Comparison of ENCODE assay signal across 8 mouse cellular contexts in genomic region chr6:38549840-38550239, GRCm38 (mm10). TPM values are rescaled to one million over a fixed set of nuclear protein-coding genes. Genes with fewer than 3 reads are reported as not detected.
DNase-seq lines count a peak whose midpoint lies in the region; ATAC-seq and TF ChIP-seq lines count a peak whose summit lies in the region.
"Not testable (repeated sequence)": the region's sequence is repeated elsewhere in the genome, so short reads cannot be mapped to it uniquely, and the experiment has no call there.

No protein-coding gene starts in this region.

- 89% methylated on average over 6 of the region's 6 CpGs for WGBS in forebrain, embryonic 10.5 days
- WGBS in heart, embryonic 12.5 days = 81% methylated on average over 6 of the region's 6 CpGs
- WGBS in hindbrain, postnatal 0 days = 77% methylated on average over 6 of the region's 6 CpGs
- 83% methylated on average over 6 of the region's 6 CpGs for WGBS in limb, embryonic 11.5 days
- WGBS in lung, adult 2 months = 70% methylated on average over 6 of the region's 6 CpGs
- WGBS in midbrain, embryonic 16.5 days = 80% methylated on average over 6 of the region's 6 CpGs

- H3K27ac ChIP-seq in brown adipose tissue, adult 24 weeks (replicated peaks; ENCODE audit: low read depth, low read length) = peak overlapping the region; percentile 98; the same call in 1 of the 2 replicates
- H3K27ac ChIP-seq in forebrain, embryonic 10.5 days = peak overlapping the region; percentile 99
- H3K27ac ChIP-seq in heart, embryonic 12.5 days (ENCODE audit: poor library complexity, severe bottlenecking) = peak overlapping the region; percentile 100
- peak overlapping the region; percentile 99; the same call in 1 of the 2 replicates for H3K27ac ChIP-seq in hindbrain, postnatal 0 days
- not testable (repeated sequence) for H3K27ac ChIP-seq in limb, embryonic 11.5 days (replicated peaks; ENCODE audit: low read depth, low read length)
- peak overlapping the region; percentile 99; the same call in 1 of the 2 replicates for H3K27ac ChIP-seq in midbrain, embryonic 16.5 days (ENCODE audit: low read length)
- peak overlapping the region; percentile 77 for H3K27ac ChIP-seq in testis, adult 2 months (ENCODE audit: control insufficient read depth, insufficient read depth, low read depth, low read length)

- H3K9ac ChIP-seq in heart, embryonic 12.5 days = peak overlapping the region; percentile 62
- H3K9ac ChIP-seq in hindbrain, postnatal 0 days (replicated peaks; ENCODE audit: low read length); limb, embryonic 11.5 days (ENCODE audit: low read length): not testable (repeated sequence)
- H3K9ac ChIP-seq in midbrain, embryonic 16.5 days (ENCODE audit: low read depth, low read length) = peak overlapping the region; percentile 86; the same call in 1 of the 2 replicates

- peak overlapping the region; percentile 13; the same call in 1 of the 2 replicates for H3K4me3 ChIP-seq in brown adipose tissue, adult 24 weeks (ENCODE audit: insufficient read depth, low read depth, low read length)
- H3K4me3 ChIP-seq in forebrain, embryonic 10.5 days = peak overlapping the region; percentile 88
- H3K4me3 ChIP-seq in heart, embryonic 12.5 days = peak overlapping the region; percentile 76; the same call in 1 of the 2 replicates
- peak overlapping the region; percentile 74; the same call in 1 of the 2 replicates for H3K4me3 ChIP-seq in hindbrain, postnatal 0 days (ENCODE audit: low read length)
- 0 out of 2 replicates have a peak overlapping the region, but pooled peaks have one; percentile 70 for H3K4me3 ChIP-seq in limb, embryonic 11.5 days (ENCODE audit: low read depth, low read length)
- H3K4me3 ChIP-seq in lung, adult 2 months (replicated peaks; ENCODE audit: extremely low read depth, low read depth, low read length) = peak overlapping the region; percentile 31
- H3K4me3 ChIP-seq in midbrain, embryonic 16.5 days (ENCODE audit: low read depth, low read length) = not testable (repeated sequence)
- H3K4me3 ChIP-seq in testis, adult 2 months (ENCODE audit: control insufficient read depth, low read depth, low read length) = peak overlapping the region; percentile 63

- H3K36me3 ChIP-seq in forebrain, embryonic 10.5 days (replicated peaks); heart, embryonic 12.5 days; hindbrain, postnatal 0 days (ENCODE audit: insufficient read depth, low read length); limb, embryonic 11.5 days (ENCODE audit: control insufficient read depth, insufficient read depth, low read length); midbrain, embryonic 16.5 days (ENCODE audit: control insufficient read depth, insufficient read depth, low read length); testis, adult 2 months (ENCODE audit: control insufficient read depth, insufficient read depth, low read length): not testable (repeated sequence)

- peak overlapping the region; percentile 54 for H3K4me2 ChIP-seq in heart, embryonic 12.5 days
- peak overlapping the region; percentile 62 for H3K4me2 ChIP-seq in hindbrain, postnatal 0 days (ENCODE audit: low read depth, low read length)
- peak overlapping the region; percentile 61 for H3K4me2 ChIP-seq in limb, embryonic 11.5 days (ENCODE audit: low read depth, severe bottlenecking)
- peak overlapping the region; percentile 79 for H3K4me2 ChIP-seq in midbrain, embryonic 16.5 days (ENCODE audit: low read length)

- not testable (repeated sequence) for DNase-seq in forebrain, embryonic 10.5 days (ENCODE audit: extremely low spot score, low spot score); hindbrain, postnatal 0 days (ENCODE audit: low spot score); limb, embryonic 11.5 days (ENCODE audit: low spot score); lung, adult 2 months

- not testable (repeated sequence) for TF ChIP-seq POLR2A in lung, adult 2 months (IDR thresholded peaks at IDR 0.05; ENCODE audit: borderline replicate concordance, extremely low read depth, low read depth, low read length); testis, adult 2 months (IDR thresholded peaks at IDR 0.05; ENCODE audit: control insufficient read depth, low read depth, low read length)

- not testable (repeated sequence) for ATAC-seq in heart, embryonic 12.5 days (ENCODE audit: insufficient number of reproducible peaks, low FRiP score); hindbrain, postnatal 0 days; limb, embryonic 11.5 days (ENCODE audit: insufficient number of reproducible peaks, low FRiP score, low TSS enrichment, low read depth); midbrain, embryonic 16.5 days

- H3K4me1 ChIP-seq in brown adipose tissue, adult 24 weeks (ENCODE audit: control insufficient read depth, insufficient read depth, insufficient read length, low read length); hindbrain, postnatal 0 days (ENCODE audit: insufficient read depth, low read length); limb, embryonic 11.5 days (ENCODE audit: control insufficient read depth, insufficient read depth, low read length); lung, adult 2 months (ENCODE audit: control insufficient read depth, insufficient read depth, low read length); testis, adult 2 months (ENCODE audit: control insufficient read depth, insufficient read depth, low read length): not testable (repeated sequence)
- peaks cover 28% of the 10 kb centered on the region for H3K4me1 ChIP-seq in forebrain, embryonic 10.5 days
- H3K4me1 ChIP-seq in heart, embryonic 12.5 days (replicated peaks) = peaks cover 22% of the 10 kb centered on the region
- H3K4me1 ChIP-seq in midbrain, embryonic 16.5 days (ENCODE audit: control insufficient read depth, insufficient read depth, low read length) = peaks cover 18% of the 10 kb centered on the region

- not testable (repeated sequence) for H3K27me3 ChIP-seq in forebrain, embryonic 10.5 days (ENCODE audit: poor library complexity, severe bottlenecking); heart, embryonic 12.5 days (replicated peaks); hindbrain, postnatal 0 days (ENCODE audit: insufficient read depth, low read length); limb, embryonic 11.5 days (ENCODE audit: control insufficient read depth, insufficient read depth, low read length); midbrain, embryonic 16.5 days (ENCODE audit: control insufficient read depth, insufficient read depth, low read depth, low read length); testis, adult 2 months (ENCODE audit: control insufficient read depth, insufficient read depth, low read length)

- TF ChIP-seq CTCF in hindbrain, postnatal 0 days (IDR thresholded peaks at IDR 0.05; ENCODE audit: low read depth); lung, adult 2 months (IDR thresholded peaks at IDR 0.05; ENCODE audit: insufficient read depth, low read length); testis, adult 2 months (IDR thresholded peaks at IDR 0.05; ENCODE audit: control insufficient read depth, insufficient read depth, insufficient replicate concordance, low read depth, low read length): not testable (repeated sequence)

- H3K9me3 ChIP-seq in forebrain, embryonic 10.5 days; heart, embryonic 12.5 days (replicated peaks); hindbrain, postnatal 0 days (ENCODE audit: low read length); limb, embryonic 11.5 days (ENCODE audit: control insufficient read depth, low read length); midbrain, embryonic 16.5 days (replicated peaks; ENCODE audit: control insufficient read depth, low read length, poor library complexity, severe bottlenecking): not testable (repeated sequence)

RNA-seq across cellular contexts. Expression of gene Luc7l2, which starts 1.3 kb away (rescaled TPM):
- polyA plus RNA-seq in brown adipose tissue, adult 24 weeks (2012; ENCODE audit: insufficient read depth, insufficient read length, missing spikeins) = 68.4 and 83.5 TPM in 2 replicates
- 34.7 and 36.8 TPM in 2 replicates for polyA plus RNA-seq in forebrain, embryonic 10.5 days (2016; fragmentation: Nextera tagmentation; extraction: Ambion mirVana)
- polyA plus RNA-seq in heart, embryonic 12.5 days (2016; fragmentation: Nextera tagmentation; extraction: Ambion mirVana) = 34.4 and 37.4 TPM in 2 replicates
- total RNA-seq in hindbrain, postnatal 0 days (2014; rRNA removed) = 45.0 and 54.3 TPM in 2 replicates
- polyA plus RNA-seq in hindbrain, postnatal 0 days (2015; fragmentation: Nextera tagmentation; extraction: Ambion mirVana) = 36.7 and 44.4 TPM in 2 replicates
- polyA plus RNA-seq in limb, embryonic 11.5 days (2014; fragmentation: Nextera tagmentation; extraction: Ambion mirVana) = 42.7 and 43.7 TPM in 2 replicates
- polyA plus RNA-seq in lung, adult 2 months (2012; rRNA removed) = 33.6 and 39.0 TPM in 2 replicates
- polyA plus RNA-seq in midbrain, embryonic 16.5 days (2015; fragmentation: Nextera tagmentation; extraction: Ambion mirVana) = 35.8 and 40.7 TPM in 2 replicates
- 25.4 and 30.9 TPM in 2 replicates for polyA plus RNA-seq in testis, adult 2 months (2012; rRNA removed)

RNA-seq across cellular contexts. Expression of gene Fmc1, which starts 16.5 kb away (rescaled TPM):
- 500 and 513 TPM in 2 replicates for polyA plus RNA-seq in brown adipose tissue, adult 24 weeks (2012; ENCODE audit: insufficient read depth, insufficient read length, missing spikeins)
- 122 and 125 TPM in 2 replicates for polyA plus RNA-seq in forebrain, embryonic 10.5 days (2016; fragmentation: Nextera tagmentation; extraction: Ambion mirVana)
- polyA plus RNA-seq in heart, embryonic 12.5 days (2016; fragmentation: Nextera tagmentation; extraction: Ambion mirVana) = 202 and 217 TPM in 2 replicates
- 22.5 and 55.8 TPM in 2 replicates for total RNA-seq in hindbrain, postnatal 0 days (2014; rRNA removed)
- 256 and 260 TPM in 2 replicates for polyA plus RNA-seq in hindbrain, postnatal 0 days (2015; fragmentation: Nextera tagmentation; extraction: Ambion mirVana)
- 94.2 and 99.0 TPM in 2 replicates for polyA plus RNA-seq in limb, embryonic 11.5 days (2014; fragmentation: Nextera tagmentation; extraction: Ambion mirVana)
- 147 and 171 TPM in 2 replicates for polyA plus RNA-seq in lung, adult 2 months (2012; rRNA removed)
- 201 and 204 TPM in 2 replicates for polyA plus RNA-seq in midbrain, embryonic 16.5 days (2015; fragmentation: Nextera tagmentation; extraction: Ambion mirVana)
- 64.0 and 74.2 TPM in 2 replicates for polyA plus RNA-seq in testis, adult 2 months (2012; rRNA removed)
